Mouse (Mus musculus): ENCODE data around the gene Gm9008. TPM values are rescaled to one million over a fixed set of nuclear protein-coding genes. Genes with fewer than 3 reads are reported as not detected.
"Not testable (repeated sequence)": the region's sequence is repeated elsewhere in the genome, so short reads cannot be mapped to it uniquely, and the experiment has no call there.

Gene Gm9008
- polyA plus RNA-seq (2012; fragmentation: generic; extraction: Trizol) = 0.02 TPM

GRCm38 (mm10) chr6:76497054-76497835 lies at the start of gene Gm9008:
TSS of gene Gm9008 (minus strand) at chr6:76497784.
- not testable (repeated sequence) for H3K4me3 ChIP-seq; H3ac ChIP-seq (ENCODE audit: control insufficient read depth, insufficient read length); H3K36me3 ChIP-seq (ENCODE audit: control insufficient read depth, insufficient read depth); H3K27me3 ChIP-seq (ENCODE audit: control insufficient read depth, insufficient read depth, insufficient read length); H3K79me2 ChIP-seq (ENCODE audit: control insufficient read depth, insufficient read depth); H3K4me2 ChIP-seq (ENCODE audit: low read depth)

DNA sequence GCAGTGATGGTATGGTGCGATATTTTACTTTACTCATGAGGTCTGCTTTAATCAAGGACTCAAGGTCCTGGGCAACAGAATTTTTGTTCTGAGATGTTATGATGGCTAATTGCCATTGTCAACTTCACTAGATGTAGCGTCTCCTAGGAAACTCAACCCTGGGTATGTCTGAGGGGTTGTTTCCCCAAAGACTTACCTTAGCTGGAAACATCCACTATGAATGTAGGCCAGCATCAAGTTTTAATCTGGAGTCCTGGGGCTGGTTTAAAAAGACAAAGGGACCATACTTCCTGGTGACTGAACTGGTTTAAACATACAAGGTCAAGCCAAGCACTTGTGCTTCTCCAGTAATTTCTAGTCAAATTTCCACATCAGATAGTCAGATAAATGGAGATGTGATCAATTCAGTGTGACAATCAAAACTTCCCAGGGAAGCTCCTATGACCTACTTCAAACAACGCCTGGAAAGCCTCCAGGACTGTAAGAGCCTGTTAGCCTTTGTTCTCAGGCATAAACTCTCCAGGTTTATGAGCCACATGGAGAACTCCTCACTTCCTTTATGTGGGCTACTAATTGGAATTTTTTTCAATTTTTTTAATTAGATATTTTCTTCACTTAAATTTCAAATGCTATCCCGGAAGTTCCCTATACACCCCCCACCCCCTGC lies 24.5 kb upstream of the Gm9008 start:
- Histone ChIP-seq H3ac (ENCODE audit: control insufficient read depth, insufficient read length) (no peak overlapping the region), H3K4me3 (no peak overlapping the region), H3K27me3 (ENCODE audit: control insufficient read depth, insufficient read depth, insufficient read length) (no peaks in the 10 kb centered on the region), H3K36me3 (ENCODE audit: control insufficient read depth, insufficient read depth) (no peaks in the 10 kb centered on the region), H3K79me2 (ENCODE audit: control insufficient read depth, insufficient read depth) (no peaks in the 10 kb centered on the region), H3K4me2 (ENCODE audit: low read depth) (no peak overlapping the region)
- TF ChIP-seq USF1 (IDR thresholded peaks at IDR 0.05; ENCODE audit: low read depth) = no peak
- TF ChIP-seq MAX (IDR thresholded peaks at IDR 0.05; ENCODE audit: low read depth) = no peak
- TF ChIP-seq SRF (IDR thresholded peaks at IDR 0.05; ENCODE audit: control insufficient read depth, insufficient read length, low read depth) = no peak
- TF ChIP-seq MYOG (IDR thresholded peaks at IDR 0.05; ENCODE audit: control insufficient read depth in 1 of 3, insufficient read depth in 1 of 3, insufficient read length in 2 of 3, low read depth in 2 of 3) = no peak
- TF ChIP-seq TCF12 (IDR thresholded peaks at IDR 0.05; ENCODE audit: insufficient read depth, poor library complexity, severe bottlenecking) = no peak
- TF ChIP-seq POLR2AphosphoS2 (IDR thresholded peaks at IDR 0.05; ENCODE audit: insufficient read length, low read depth) = no peak
- no peak for TF ChIP-seq MYOD1 (IDR thresholded peaks at IDR 0.05; ENCODE audit: control insufficient read depth in 1 of 3, insufficient read length in 2 of 3, low read depth in 2 of 3)
- TF ChIP-seq POLR2A (IDR thresholded peaks at IDR 0.05; ENCODE audit: insufficient read length, low read depth) = no peak
- no peak for TF ChIP-seq REST (IDR thresholded peaks at IDR 0.05; ENCODE audit: insufficient read depth, insufficient read length)
- TF ChIP-seq E2F4 (IDR thresholded peaks at IDR 0.05; ENCODE audit: insufficient read depth) = no peak
- TF ChIP-seq CEBPB (IDR thresholded peaks at IDR 0.05; ENCODE audit: insufficient read depth, poor library complexity, severe bottlenecking) = no peak
- TF ChIP-seq TCF3 (IDR thresholded peaks at IDR 0.05; ENCODE audit: insufficient read length, low read depth) = no peak

DNA sequence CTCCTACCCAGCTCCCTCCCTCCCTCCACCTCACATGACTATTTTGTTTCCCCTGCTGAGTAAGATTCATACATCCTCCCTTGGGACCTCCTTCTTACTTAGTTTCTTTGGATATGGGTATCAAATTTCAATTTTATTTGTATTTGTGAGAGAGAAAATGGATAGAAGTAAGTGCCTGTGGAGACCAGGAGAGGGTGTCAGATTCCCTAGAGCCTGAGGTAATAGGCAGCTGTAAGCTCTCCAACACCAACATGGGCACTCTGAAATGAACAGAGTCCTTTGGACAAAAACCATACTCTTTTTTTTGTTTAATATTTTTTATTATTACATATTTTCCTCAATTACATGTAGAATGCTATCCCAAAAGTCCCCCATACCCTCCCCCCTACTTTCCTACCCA lies 12.6 kb upstream of the Gm9008 start:
- H3K79me2 ChIP-seq (ENCODE audit: control insufficient read depth, insufficient read depth) = no peaks in the 10 kb centered on the region
- no peak overlapping the region for H3ac ChIP-seq (ENCODE audit: control insufficient read depth, insufficient read length)
- no peaks in the 10 kb centered on the region for H3K36me3 ChIP-seq (ENCODE audit: control insufficient read depth, insufficient read depth)
- TF ChIP-seq MAX (IDR thresholded peaks at IDR 0.05; ENCODE audit: low read depth) (no peak), REST (IDR thresholded peaks at IDR 0.05; ENCODE audit: insufficient read depth, insufficient read length) (no peak), TCF12 (IDR thresholded peaks at IDR 0.05; ENCODE audit: insufficient read depth, poor library complexity, severe bottlenecking) (no peak), MYOD1 (IDR thresholded peaks at IDR 0.05; ENCODE audit: control insufficient read depth in 1 of 3, insufficient read length in 2 of 3, low read depth in 2 of 3) (no peak), SRF (IDR thresholded peaks at IDR 0.05; ENCODE audit: control insufficient read depth, insufficient read length, low read depth) (no peak), MYOG (IDR thresholded peaks at IDR 0.05; ENCODE audit: control insufficient read depth in 1 of 3, insufficient read depth in 1 of 3, insufficient read length in 2 of 3, low read depth in 2 of 3) (no peak)
- H3K4me2 ChIP-seq (ENCODE audit: low read depth) = no peak overlapping the region
- H3K4me3 ChIP-seq = no peak overlapping the region
- no peaks in the 10 kb centered on the region for H3K27me3 ChIP-seq (ENCODE audit: control insufficient read depth, insufficient read depth, insufficient read length)

DNA sequence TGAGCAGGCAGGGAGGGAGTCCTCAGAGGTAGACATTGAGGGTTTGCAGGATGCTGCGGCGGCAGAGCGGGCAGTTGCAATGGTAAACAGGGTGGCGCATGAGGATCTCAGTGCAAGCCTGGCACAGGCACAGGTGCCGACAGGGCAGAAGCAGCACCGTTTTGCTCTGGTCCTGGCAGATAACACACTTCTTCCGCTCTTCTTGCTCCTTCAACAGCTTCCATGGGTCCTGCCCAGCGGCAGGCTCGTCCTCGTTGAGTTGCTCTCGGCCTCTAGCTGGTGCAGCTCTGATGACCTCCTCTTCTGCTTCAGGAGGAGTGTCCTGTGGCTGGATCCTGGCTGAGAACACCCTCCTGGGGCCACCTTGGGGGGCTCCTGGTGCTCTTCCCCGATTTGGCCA lies 1.2 kb downstream of the Gm9008 start:
- not testable (repeated sequence) for H3K4me2 ChIP-seq (ENCODE audit: low read depth); H3K4me3 ChIP-seq; H3K79me2 ChIP-seq (ENCODE audit: control insufficient read depth, insufficient read depth); H3ac ChIP-seq (ENCODE audit: control insufficient read depth, insufficient read length); H3K27me3 ChIP-seq (ENCODE audit: control insufficient read depth, insufficient read depth, insufficient read length); H3K36me3 ChIP-seq (ENCODE audit: control insufficient read depth, insufficient read depth)

- Histone ChIP-seq H3ac (ENCODE audit: control insufficient read depth, insufficient read length) (no peak overlapping the region), H3K4me2 (ENCODE audit: low read depth) (no peak overlapping the region), H3K27me3 (ENCODE audit: control insufficient read depth, insufficient read depth, insufficient read length) (no peaks in the 10 kb centered on the region), H3K36me3 (ENCODE audit: control insufficient read depth, insufficient read depth) (no peaks in the 10 kb centered on the region), H3K79me2 (ENCODE audit: control insufficient read depth, insufficient read depth) (no peaks in the 10 kb centered on the region), H3K4me3 (no peak overlapping the region)
- TF ChIP-seq SRF (IDR thresholded peaks at IDR 0.05; ENCODE audit: control insufficient read depth, insufficient read length, low read depth) (no peak), REST (IDR thresholded peaks at IDR 0.05; ENCODE audit: insufficient read depth, insufficient read length) (no peak), TCF12 (IDR thresholded peaks at IDR 0.05; ENCODE audit: insufficient read depth, poor library complexity, severe bottlenecking) (no peak), CEBPB (IDR thresholded peaks at IDR 0.05; ENCODE audit: insufficient read depth, poor library complexity, severe bottlenecking) (no peak), MAX (IDR thresholded peaks at IDR 0.05; ENCODE audit: low read depth) (no peak), MYOG (IDR thresholded peaks at IDR 0.05; ENCODE audit: control insufficient read depth in 1 of 3, insufficient read depth in 1 of 3, insufficient read length in 2 of 3, low read depth in 2 of 3) (no peak), POLR2A (IDR thresholded peaks at IDR 0.05; ENCODE audit: insufficient read length, low read depth) (no peak), POLR2AphosphoS2 (IDR thresholded peaks at IDR 0.05; ENCODE audit: insufficient read length, low read depth) (no peak), USF1 (IDR thresholded peaks at IDR 0.05; ENCODE audit: low read depth) (no peak)
Observed at GRCm38 (mm10) chr6:76468194-76468593, 29.4 kb downstream of the Gm9008 start.

Data from myocyte (in vitro differentiated cells).